Mouse (Mus musculus) liver, postnatal 0 days (tissue): ENCODE measurements at regions not wholly inside any gene's neighbourhood (a gene's known extent, or its start where the extent isn't known, plus 50 kb on each side); places are given as distances from the start of the nearest gene placed in this dataset.
A peak's percentile ranks its signal among the peaks of the same experiment; 100 is the strongest.

ENCODE experiments used
- ATAC-seq: fragments of 200-750 bp; cut with Nextera tagmentation; 2 replicates; pipeline ENCODE4 v1.8.0; 2017; ENCODE audit warnings: mild to moderate bottlenecking, moderate library complexity
- DNase-seq: peaks from one replicate; pipeline ENCODE4 v3.0.0-alpha.2; 2016
- H3K27ac ChIP-seq: fragments of 300-500 bp; sonication (generic); 2 replicates; pipeline ENCODE4 v1.5.1; 2014; ENCODE audit warnings: antibody characterized with exemption, moderate library complexity, mild to moderate bottlenecking, low read depth
- H3K27me3 ChIP-seq: fragments of 300-500 bp; sonication (generic); 2 replicates; pipeline ENCODE4 v1.6.1; 2014; ENCODE audit warnings: low read length, control low read depth, mixed read lengths; ENCODE audit not compliant: insufficient read depth
- H3K36me3 ChIP-seq: fragments of 300-500 bp; sonication (generic); replicated peaks from 2 replicates; pipeline ENCODE4 v1.6.1; 2014; ENCODE audit warnings: mild to moderate bottlenecking, control low read depth, low read length, moderate library complexity, mixed read lengths; ENCODE audit not compliant: insufficient read depth
- H3K4me1 ChIP-seq: fragments of 300-500 bp; sonication (generic); 2 replicates; pipeline ENCODE4 v1.6.1; 2014; ENCODE audit warnings: antibody characterized with exemption, mild to moderate bottlenecking, control low read depth; ENCODE audit not compliant: insufficient read depth
- H3K4me2 ChIP-seq: fragments of 300-500 bp; sonication (generic); 2 replicates; pipeline ENCODE4 v1.6.1; 2014; ENCODE audit warnings: low read depth, mild to moderate bottlenecking, low read length, moderate library complexity, mixed read lengths
- H3K4me3 ChIP-seq: fragments of 300-500 bp; sonication (generic); 2 replicates; pipeline ENCODE4 v1.5.1; 2014; ENCODE audit warnings: low read depth, low read length
- H3K9ac ChIP-seq: fragments of 300-500 bp; sonication (generic); replicated peaks from 2 replicates; pipeline ENCODE4 v1.6.1; 2014; ENCODE audit warnings: mild to moderate bottlenecking, moderate library complexity
- H3K9me3 ChIP-seq: fragments of 300-500 bp; sonication (generic); 2 replicates; pipeline ENCODE4 v1.6.1; 2016; ENCODE audit warnings: mild to moderate bottlenecking, control low read depth, low read length, mixed read lengths
- CTCF ChIP-seq: sonication (generic); IDR thresholded peaks from 2 replicates; pipeline ENCODE4 v1.5.1; 2016; ENCODE audit warnings: antibody characterized with exemption, low read depth
- EP300 ChIP-seq: IDR thresholded peaks from 2 replicates; pipeline ENCODE4 v1.6.1; 2016; ENCODE audit warnings: antibody characterized with exemption, low read depth, mild to moderate bottlenecking
- WGBS: fragments of 180-500 bp; shearing (Covaris S2); extraction: QIAGEN DNeasy Blood & Tissue Kit; methylation state at CpG from one replicate; pipeline ENCODE4 v1.1.7; 2014; ENCODE audit not compliant: insufficient replicate concordance; 5-methylcytosine and 5-hydroxymethylcytosine counted together

DNA sequence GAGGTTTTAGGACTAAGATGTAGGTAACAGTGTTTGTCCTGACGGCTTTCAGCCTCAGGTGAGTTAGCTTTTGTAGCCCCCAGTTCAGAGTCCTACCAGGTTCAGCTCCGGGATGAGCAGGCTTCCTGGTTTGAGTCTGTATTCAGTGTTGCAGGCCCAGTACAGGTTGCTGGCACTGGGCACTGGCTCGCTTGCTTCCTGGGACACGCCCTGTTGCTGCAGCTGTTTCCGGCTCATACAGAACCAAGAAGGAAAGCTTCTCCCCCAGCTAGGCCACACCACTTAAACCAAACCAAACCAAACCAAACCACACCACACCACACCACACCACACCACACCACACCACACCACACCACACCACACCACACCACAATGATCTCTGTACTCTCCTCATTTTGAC is 93.6 kb downstream of the Otx2 start:
- ATAC-seq: peak; percentile 71

More for the DNA sequence above, 93.6 kb downstream of the Otx2 start:
- TF ChIP-seq CTCF: no peak
- no peak for TF ChIP-seq EP300
- H3K4me1 ChIP-seq: no peaks in the 10 kb centered on the region
- no peaks in the 10 kb centered on the region for H3K9me3 ChIP-seq
- no peak overlapping the region for H3K4me2 ChIP-seq
- H3K36me3 ChIP-seq: no peaks in the 10 kb centered on the region
- no peak overlapping the region for H3K4me3 ChIP-seq
- no peak overlapping the region for H3K9ac ChIP-seq
- DNase-seq: no peak
- no peaks in the 10 kb centered on the region for H3K27me3 ChIP-seq
- 71% methylated on average over 5 of the region's 5 CpGs for WGBS
- H3K27ac ChIP-seq: no peak overlapping the region
